Mouse (Mus musculus): Measurements from ENCODE around the gene Lyar. TPM values are rescaled to one million over a fixed set of nuclear protein-coding genes. Genes with fewer than 3 reads are reported as not detected.

Gene Lyar
- total and polyA plus RNA-seq, 2 experiments from 2014 or later: 11.4 to 45.9 TPM

DNA sequence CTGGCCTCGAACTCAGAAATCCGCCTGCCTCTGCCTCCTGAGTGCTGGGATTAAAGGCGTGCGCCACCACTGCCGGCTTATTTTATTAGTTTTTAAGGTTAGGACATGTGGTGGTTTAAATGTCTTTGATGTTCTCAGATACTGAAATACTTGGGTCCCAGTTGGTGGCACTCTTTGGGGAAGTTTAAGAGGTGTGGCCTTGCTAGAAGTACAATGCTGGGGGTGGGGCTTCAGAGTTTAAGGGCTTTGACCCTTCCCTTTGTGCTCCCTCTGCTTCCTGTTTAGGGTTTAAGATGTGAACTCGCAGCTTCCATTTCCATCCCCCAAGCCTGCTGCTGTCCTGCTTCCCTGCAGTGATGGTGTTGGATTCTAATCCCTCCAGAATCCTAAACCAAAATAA is 21.7 kb downstream of the Lyar start:
- no peak overlapping the region for H3K9ac ChIP-seq (replicated peaks; ENCODE audit: low read length)
- no peaks in the 10 kb centered on the region for H3K4me1 ChIP-seq (ENCODE audit: insufficient read depth, low read length)
- ATAC-seq: no peak
- H3K9me3 ChIP-seq (ENCODE audit: low read length): no peaks in the 10 kb centered on the region
- no peak overlapping the region for H3K4me3 ChIP-seq (ENCODE audit: low read length)
- no peak overlapping the region for H3K27ac ChIP-seq
- no peak for DNase-seq (ENCODE audit: low spot score)
- no peak for TF ChIP-seq CTCF (IDR thresholded peaks at IDR 0.05; ENCODE audit: low read depth)
- H3K4me2 ChIP-seq (ENCODE audit: low read depth, low read length): no peak overlapping the region
- H3K27me3 ChIP-seq (ENCODE audit: insufficient read depth, low read length): no peaks in the 10 kb centered on the region
- WGBS: 79% methylated on average over 6 of the region's 6 CpGs
- H3K36me3 ChIP-seq (ENCODE audit: insufficient read depth, low read length): no peaks in the 10 kb centered on the region

DNA sequence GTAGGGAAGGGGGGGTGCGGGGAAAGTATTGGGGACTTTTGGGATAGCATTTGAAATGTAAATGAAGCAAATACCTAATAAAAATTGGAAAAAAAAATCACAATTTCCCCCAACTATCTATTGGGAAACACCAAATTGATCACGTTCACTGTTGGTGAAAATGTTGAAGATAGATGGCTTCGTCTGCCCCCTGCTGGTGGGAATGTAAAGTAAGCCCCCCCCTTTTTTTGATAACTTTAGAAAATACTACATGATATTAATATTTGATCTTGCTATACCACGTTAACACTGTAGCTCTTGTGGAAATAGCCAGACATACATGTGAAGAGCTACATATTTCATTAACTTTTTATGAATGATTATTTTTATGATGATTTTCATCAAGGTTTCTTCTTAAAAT is 34.9 kb downstream of the Lyar start:
- Histone ChIP-seq H3K4me2 (ENCODE audit: low read depth, low read length) (no peak overlapping the region), H3K4me3 (ENCODE audit: low read length) (no peak overlapping the region), H3K27ac (no peak overlapping the region), H3K9ac (replicated peaks; ENCODE audit: low read length) (no peak overlapping the region), H3K27me3 (ENCODE audit: insufficient read depth, low read length) (no peaks in the 10 kb centered on the region), H3K4me1 (ENCODE audit: insufficient read depth, low read length) (no peaks in the 10 kb centered on the region), H3K36me3 (ENCODE audit: insufficient read depth, low read length) (no peaks in the 10 kb centered on the region), H3K9me3 (ENCODE audit: low read length) (no peaks in the 10 kb centered on the region)
- ATAC-seq: no peak
- no peak for DNase-seq (ENCODE audit: low spot score)
- peak; percentile 55 for TF ChIP-seq CTCF (IDR thresholded peaks at IDR 0.05; ENCODE audit: low read depth)
- WGBS: 51% methylated on average over 4 of the region's 4 CpGs

DNA sequence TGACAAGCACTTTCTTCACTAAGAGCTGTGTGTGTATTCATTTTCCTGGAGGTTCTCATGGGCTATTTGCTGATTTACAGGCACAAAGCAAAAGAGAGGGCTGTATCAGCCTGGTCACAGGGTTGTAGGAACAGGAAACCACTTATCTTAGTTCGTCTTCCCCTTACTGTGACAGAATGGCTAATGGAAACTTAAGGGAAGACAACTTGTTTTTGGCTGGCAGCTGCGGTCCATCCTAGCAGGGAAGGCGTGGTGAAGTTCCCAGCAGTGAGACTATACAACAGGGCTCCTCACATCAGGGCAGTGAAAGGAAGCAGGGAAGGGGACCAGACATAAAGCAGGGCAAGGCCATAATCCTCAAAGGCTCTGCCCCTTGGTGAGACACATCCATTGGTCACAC is 35.4 kb downstream of the Lyar start:
- Histone ChIP-seq H3K4me3 (ENCODE audit: low read length) (no peak overlapping the region), H3K9ac (replicated peaks; ENCODE audit: low read length) (no peak overlapping the region), H3K36me3 (ENCODE audit: insufficient read depth, low read length) (no peaks in the 10 kb centered on the region), H3K4me2 (ENCODE audit: low read depth, low read length) (no peak overlapping the region), H3K27ac (no peak overlapping the region), H3K4me1 (ENCODE audit: insufficient read depth, low read length) (no peaks in the 10 kb centered on the region), H3K9me3 (ENCODE audit: low read length) (no peaks in the 10 kb centered on the region), H3K27me3 (ENCODE audit: insufficient read depth, low read length) (no peaks in the 10 kb centered on the region)
- ATAC-seq (no peak), DNase-seq (ENCODE audit: low spot score) (no peak)
- no peak for TF ChIP-seq CTCF (IDR thresholded peaks at IDR 0.05; ENCODE audit: low read depth)
- 77% methylated on average over 3 of the region's 3 CpGs for WGBS

DNA sequence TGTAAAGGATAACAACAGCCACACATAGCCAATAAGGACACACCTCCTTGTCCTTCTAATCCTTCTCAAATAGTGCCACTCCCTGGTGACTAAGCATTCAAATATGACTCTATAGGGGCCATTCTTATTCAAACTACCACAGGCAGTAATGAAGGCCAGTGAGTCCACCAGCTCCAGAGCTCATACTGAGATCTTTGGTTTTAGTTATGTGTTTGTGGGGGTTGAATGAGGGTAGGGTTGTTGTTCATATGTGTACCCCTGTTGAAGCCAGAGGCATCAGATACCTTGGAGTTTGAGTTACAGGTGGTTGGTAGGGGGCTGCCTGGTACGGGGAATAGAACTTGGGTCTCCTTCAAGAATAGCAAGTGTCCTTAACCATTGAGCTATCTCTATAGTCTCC is 36.3 kb downstream of the Lyar start:
- no peak for TF ChIP-seq CTCF (IDR thresholded peaks at IDR 0.05; ENCODE audit: low read depth)
- H3K27ac ChIP-seq: no peak overlapping the region
- no peak for DNase-seq (ENCODE audit: low spot score)
- H3K4me2 ChIP-seq (ENCODE audit: low read depth, low read length): no peak overlapping the region
- no peak overlapping the region for H3K9ac ChIP-seq (replicated peaks; ENCODE audit: low read length)
- no peak overlapping the region for H3K4me3 ChIP-seq (ENCODE audit: low read length)
- no peaks in the 10 kb centered on the region for H3K36me3 ChIP-seq (ENCODE audit: insufficient read depth, low read length)
- no peaks in the 10 kb centered on the region for H3K9me3 ChIP-seq (ENCODE audit: low read length)
- H3K4me1 ChIP-seq (ENCODE audit: insufficient read depth, low read length): 0 out of 2 replicates have a peak, but pooled peaks cover 7% of the 10 kb centered on the region
- WGBS: 91% methylated on average over 1 of the region's 1 CpGs
- ATAC-seq: no peak
- no peaks in the 10 kb centered on the region for H3K27me3 ChIP-seq (ENCODE audit: insufficient read depth, low read length)

DNA sequence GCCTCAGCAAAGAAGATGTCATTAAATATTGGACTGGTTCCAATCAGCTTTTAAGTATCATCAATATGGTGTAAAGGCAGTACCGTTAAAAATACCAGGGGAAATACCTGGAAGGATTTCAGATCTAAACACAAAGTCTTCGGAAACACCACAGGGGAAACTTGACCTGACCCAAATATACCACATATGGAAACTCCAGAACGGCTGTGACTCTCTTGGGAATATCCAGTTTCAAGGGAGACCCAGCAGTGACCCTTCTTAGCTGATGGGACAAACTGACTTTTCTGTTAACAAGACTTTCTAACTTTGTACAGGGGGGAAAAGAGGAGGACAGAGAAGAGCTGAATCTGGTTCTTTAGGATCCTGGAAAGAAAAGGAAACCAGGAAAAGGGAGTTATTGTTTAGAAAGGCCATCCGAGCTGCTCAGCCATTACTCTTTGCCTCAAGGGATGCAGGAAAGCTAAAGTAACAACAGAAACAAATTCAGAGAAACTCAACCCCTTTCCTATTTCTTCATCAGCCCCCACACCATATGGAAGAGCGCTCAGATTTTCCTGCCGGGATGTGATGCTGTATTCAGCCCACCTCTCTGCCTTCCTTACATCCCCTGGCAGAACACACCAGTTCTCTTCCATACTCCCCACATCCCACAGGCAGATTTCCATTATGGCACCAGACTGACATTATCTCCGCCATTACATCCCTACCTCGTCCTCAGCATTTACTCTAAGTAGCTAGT is 37.9 kb downstream of the Lyar start:
- no peak for TF ChIP-seq CTCF (IDR thresholded peaks at IDR 0.05; ENCODE audit: low read depth)
- H3K27ac ChIP-seq: no peak overlapping the region
- no peak for ATAC-seq
- no peak overlapping the region for H3K4me2 ChIP-seq (ENCODE audit: low read depth, low read length)
- no peak for DNase-seq (ENCODE audit: low spot score)
- 0 out of 2 replicates have a peak, but pooled peaks cover 7% of the 10 kb centered on the region for H3K4me1 ChIP-seq (ENCODE audit: insufficient read depth, low read length)
- H3K36me3 ChIP-seq (ENCODE audit: insufficient read depth, low read length): peaks cover 3% of the 10 kb centered on the region
- H3K9ac ChIP-seq (replicated peaks; ENCODE audit: low read length): no peak overlapping the region
- 84% methylated on average over 8 of the region's 8 CpGs for WGBS
- H3K27me3 ChIP-seq (ENCODE audit: insufficient read depth, low read length): no peaks in the 10 kb centered on the region
- no peak overlapping the region for H3K4me3 ChIP-seq (ENCODE audit: low read length)
- no peaks in the 10 kb centered on the region for H3K9me3 ChIP-seq (ENCODE audit: low read length)

DNA sequence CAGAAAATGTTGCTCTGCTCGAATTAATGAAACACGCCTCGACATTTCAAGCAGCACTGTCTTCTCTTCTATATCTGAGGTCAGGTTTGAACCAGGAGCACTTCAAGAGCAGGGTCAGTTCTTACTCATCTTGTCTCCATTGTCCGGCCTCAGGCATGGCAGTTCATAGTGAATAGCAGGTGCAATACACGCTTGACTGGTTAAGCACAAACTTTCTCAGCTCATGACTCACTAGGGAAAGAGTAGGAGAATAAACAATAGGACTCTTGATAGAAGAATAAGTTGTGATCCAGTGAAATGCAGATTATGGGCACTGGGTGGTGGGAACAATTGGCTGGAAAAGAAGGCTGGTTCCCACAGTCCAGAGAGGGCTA is 38.5 kb downstream of the Lyar start:
- no peak for DNase-seq (ENCODE audit: low spot score)
- Histone ChIP-seq H3K9ac (replicated peaks; ENCODE audit: low read length) (no peak overlapping the region), H3K27ac (no peak overlapping the region), H3K9me3 (ENCODE audit: low read length) (no peaks in the 10 kb centered on the region), H3K4me2 (ENCODE audit: low read depth, low read length) (no peak overlapping the region), H3K27me3 (ENCODE audit: insufficient read depth, low read length) (no peaks in the 10 kb centered on the region), H3K4me3 (ENCODE audit: low read length) (no peak overlapping the region), H3K36me3 (ENCODE audit: insufficient read depth, low read length) (peaks cover 8% of the 10 kb centered on the region), H3K4me1 (ENCODE audit: insufficient read depth, low read length) (0 out of 2 replicates have a peak, but pooled peaks cover 7% of the 10 kb centered on the region)
- no peak for TF ChIP-seq CTCF (IDR thresholded peaks at IDR 0.05; ENCODE audit: low read depth)
- no peak for ATAC-seq
- WGBS: 82% methylated on average over 5 of the region's 5 CpGs

DNA sequence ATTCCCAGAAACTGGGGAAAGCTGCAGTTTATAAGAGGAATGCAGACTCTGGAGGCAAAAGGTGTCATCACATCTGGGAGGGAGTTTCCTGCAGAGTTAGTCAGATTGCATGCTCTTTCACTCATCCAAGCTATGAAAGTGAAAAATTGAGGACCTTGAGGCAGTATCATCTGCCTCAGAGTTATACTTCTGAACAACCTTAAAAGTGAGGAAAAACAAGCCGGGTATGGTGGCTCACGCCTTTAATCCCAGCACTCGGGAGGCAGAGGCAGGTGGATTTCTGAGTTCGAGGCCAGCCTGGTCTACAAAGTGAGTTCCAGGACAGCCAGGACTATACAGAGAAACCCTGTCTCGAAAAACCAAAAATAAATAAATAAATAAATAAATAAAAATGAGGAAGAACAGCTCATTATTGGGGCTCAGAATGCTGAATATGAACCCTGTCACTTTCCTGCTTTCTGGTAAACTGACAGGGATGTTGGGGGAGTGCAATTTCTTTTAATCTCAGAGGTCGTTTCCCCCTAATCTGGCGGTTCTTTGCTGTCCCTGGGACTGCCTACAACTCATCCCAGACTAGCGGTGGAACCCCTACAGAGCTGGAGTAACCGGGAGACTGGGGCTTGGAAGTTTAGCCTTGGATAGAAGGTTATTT is 39.3 kb downstream of the Lyar start:
- H3K27me3 ChIP-seq (ENCODE audit: insufficient read depth, low read length): no peaks in the 10 kb centered on the region
- ATAC-seq: peak; percentile 16; the same call in 1 of the 2 replicates
- peak overlapping the region; percentile 97 for H3K4me3 ChIP-seq (ENCODE audit: low read length)
- peak overlapping the region; percentile 81 for H3K27ac ChIP-seq
- peaks cover 11% of the 10 kb centered on the region for H3K36me3 ChIP-seq (ENCODE audit: insufficient read depth, low read length)
- 0 out of 2 replicates have a peak, but pooled peaks cover 7% of the 10 kb centered on the region for H3K4me1 ChIP-seq (ENCODE audit: insufficient read depth, low read length)
- peak overlapping the region; percentile 61 for H3K4me2 ChIP-seq (ENCODE audit: low read depth, low read length)
- no peak for DNase-seq (ENCODE audit: low spot score)
- peak overlapping the region; percentile 80 for H3K9ac ChIP-seq (replicated peaks; ENCODE audit: low read length)
- no peaks in the 10 kb centered on the region for H3K9me3 ChIP-seq (ENCODE audit: low read length)
- no peak for TF ChIP-seq CTCF (IDR thresholded peaks at IDR 0.05; ENCODE audit: low read depth)
- 44% methylated on average over 9 of the region's 9 CpGs for WGBS
